Mouse (Mus musculus) C2C12 (cell line): ENCODE measurements around the gene Phex.

Experiments used
- CTCF ChIP-seq: IDR thresholded peaks from one replicate; pipeline ENCODE4 v1.5.1; 2011; ENCODE audit not compliant: control insufficient read depth, insufficient read depth, insufficient read length
- MAX ChIP-seq: IDR thresholded peaks from one replicate; pipeline ENCODE4 v1.6.1; 2011; ENCODE audit warnings: mild to moderate bottlenecking, control low read depth
- MYOG ChIP-seq: IDR thresholded peaks from one replicate; pipeline ENCODE4 v1.6.1; 2011; ENCODE audit not compliant: control insufficient read depth, insufficient read length; ENCODE audit errors: extremely low read depth

- TF ChIP-seq CTCF (no peak), MAX (no peak), MYOG (no peak)
Measured at GRCm38 (mm10) chrX:157184167-157184566, 230.9 kb downstream of the Phex start.
